Mouse (Mus musculus): ENCODE measurements around the gene Rexo1.

The Rexo1 gene

DNA sequence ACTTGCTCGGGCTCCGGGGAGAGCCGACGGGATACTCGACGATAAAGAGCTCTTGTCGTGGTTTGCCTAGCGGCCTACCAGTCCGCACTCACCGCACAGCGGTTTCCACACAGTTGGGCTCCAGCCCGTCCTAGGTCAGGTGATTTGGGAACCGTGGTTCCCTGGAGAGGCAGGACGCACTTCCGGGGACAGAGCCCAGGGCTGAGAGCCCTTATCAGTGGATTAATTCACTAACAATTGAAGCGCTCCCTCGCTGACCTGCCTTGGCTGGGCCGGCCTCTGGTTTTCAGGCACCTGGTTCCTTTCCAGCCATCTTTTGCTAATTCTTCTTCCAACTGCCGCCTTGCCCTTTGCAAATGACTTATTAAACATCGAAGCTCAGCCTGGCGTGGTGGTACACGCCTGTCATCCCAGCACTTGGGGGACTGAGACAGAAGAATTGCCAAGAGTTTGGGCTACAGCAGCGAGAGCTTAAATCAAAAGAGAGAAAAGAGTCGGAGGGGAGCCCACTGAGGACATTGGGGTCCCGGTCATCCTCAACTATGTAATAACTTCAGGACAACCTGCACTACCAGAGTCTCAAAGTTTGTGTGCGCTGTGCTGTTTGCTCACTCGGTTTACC, 57.6 kb downstream of the Rexo1 start:
- DNase-seq = no peak

DNA sequence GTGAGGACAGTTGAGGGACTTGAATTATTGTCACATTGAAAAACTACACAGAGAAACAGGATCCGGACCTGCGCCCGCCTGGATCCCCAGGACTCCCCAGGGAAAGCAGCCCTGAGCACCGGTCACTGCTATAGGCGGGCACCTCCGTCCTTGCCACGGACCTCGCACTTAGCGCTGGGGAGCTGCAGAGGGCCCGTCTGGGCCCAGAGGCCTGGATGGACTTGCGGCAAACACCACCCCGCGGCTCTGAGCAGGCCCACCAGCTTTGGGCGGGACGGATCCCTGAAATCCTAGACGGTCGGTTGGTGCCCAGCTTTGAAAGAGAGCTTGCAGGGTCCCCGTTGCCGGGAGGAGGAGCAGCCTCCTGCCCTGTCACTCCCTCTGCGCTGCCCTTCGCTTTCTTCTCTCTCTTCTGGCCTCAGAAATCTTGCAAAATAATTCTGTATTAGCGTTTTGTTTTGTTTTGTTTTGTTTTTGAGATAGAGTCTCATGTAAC, 58.5 kb downstream of the Rexo1 start:
- DNase-seq = no peak

DNA sequence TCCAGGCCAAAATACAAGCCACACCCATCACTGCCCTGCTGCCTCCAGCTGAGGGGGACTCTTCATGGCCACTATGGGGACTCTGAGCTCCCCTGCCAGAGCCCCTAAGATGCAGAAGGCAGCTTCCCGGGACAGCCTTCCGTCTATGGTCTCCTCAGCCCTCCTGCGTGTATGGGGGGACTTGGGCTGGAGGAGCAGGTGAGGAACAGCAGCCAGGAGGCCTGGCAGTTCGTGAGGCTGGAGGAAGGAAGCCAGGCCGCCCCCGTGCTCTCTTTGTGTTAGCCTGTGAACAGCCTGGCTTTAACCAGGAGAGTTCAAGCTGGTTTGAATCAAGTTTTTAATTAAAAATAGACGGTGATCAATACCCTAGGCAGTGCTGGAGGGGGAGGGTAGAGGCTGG, 59.1 kb downstream of the Rexo1 start:
- DNase-seq = no peak

DNA sequence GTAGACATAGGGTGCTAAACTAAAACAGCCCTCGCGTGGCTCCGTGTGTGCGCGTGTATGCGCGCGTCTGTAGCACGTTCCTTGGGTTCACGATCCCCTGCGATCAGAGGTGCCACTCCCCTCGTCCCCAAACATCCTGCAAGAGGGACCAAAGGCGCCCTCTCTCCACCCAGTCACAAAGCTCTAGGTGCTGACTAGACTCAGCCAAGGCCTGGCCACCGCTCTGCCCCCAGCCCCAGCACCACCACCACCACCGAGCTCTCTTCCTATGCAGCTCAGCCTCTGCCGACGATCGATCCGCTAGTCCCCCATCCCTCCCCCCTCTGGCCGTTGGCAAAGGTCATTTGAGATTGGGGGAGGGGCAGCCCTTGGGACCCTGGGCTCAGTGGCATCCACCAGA, 64.9 kb downstream of the Rexo1 start:
- no peak for DNase-seq

DNA sequence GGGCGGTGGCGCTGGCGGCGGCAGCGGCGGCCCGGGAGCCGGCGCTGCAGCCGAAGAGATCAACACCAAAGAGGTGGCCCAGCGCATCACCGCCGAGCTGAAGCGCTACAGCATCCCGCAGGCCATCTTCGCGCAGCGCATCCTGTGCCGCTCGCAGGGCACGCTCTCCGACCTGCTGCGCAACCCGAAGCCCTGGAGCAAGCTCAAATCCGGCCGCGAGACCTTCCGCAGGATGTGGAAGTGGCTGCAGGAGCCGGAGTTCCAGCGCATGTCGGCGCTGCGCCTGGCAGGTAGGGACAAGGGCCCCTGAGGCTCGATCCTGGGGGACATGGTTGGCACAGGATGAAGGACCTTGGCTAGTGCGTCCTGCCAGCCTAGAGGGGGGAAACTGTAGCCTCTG, 65.5 kb downstream of the Rexo1 start:
- no peak for DNase-seq

DNA sequence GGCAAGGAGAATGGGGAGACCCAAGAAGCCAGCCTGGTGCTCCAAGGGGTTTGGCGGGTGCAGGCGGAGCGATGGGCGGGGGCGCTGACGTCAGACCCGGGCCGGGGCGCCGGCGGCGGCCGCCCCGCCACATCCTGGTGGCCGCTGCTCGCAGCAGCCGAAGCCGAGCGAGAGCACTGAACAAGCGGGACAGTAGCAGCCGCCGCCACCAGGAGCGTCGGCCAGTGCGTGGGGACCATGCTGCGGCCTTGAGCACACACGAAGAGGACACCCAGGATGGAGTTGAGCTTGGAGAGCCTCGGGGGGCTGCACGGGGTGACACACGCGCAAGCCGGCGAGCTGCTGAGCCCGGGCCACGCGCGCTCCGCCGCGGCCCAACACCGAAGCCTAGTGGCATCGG, 66.6 kb downstream of the Rexo1 start, which contains the start of gene Onecut3:
Onecut3 (plus strand) TSS at position 104 of the 400 bp plus-strand sequence.
- DNase-seq = no peak

Data from cerebellum, adult 8-10 months (tissue).